Mouse (Mus musculus) retina, postnatal 7 days (tissue): ENCODE measurements at regions not wholly inside any gene's neighbourhood (a gene's known extent, or its start where the extent isn't known, plus 50 kb on each side); places are given as distances from the start of the nearest gene placed in this dataset.

Experiments used
- DNase-seq: peaks from one replicate; pipeline ENCODE4 v3.0.0-alpha.2; 2012; ENCODE audit warnings: low read depth, low spot score

- DNase-seq, result no peak
Observed at GRCm38 (mm10) chr2:46468936-46469629, 1351.9 kb upstream of the Zeb2 start.

GRCm38 (mm10) chr2:46465389-46465788, 1348.2 kb upstream of the Zeb2 start:
- no peak for DNase-seq

GRCm38 (mm10) chr2:46464913-46465312, 1347.7 kb upstream of the Zeb2 start:
- no peak for DNase-seq

GRCm38 (mm10) chr2:46462670-46463069, 1345.5 kb upstream of the Zeb2 start:
- no peak for DNase-seq

- DNase-seq, result no peak
Observed at GRCm38 (mm10) chr2:46450698-46451097, 1333.5 kb upstream of the Zeb2 start.

- no peak for DNase-seq
Observed at GRCm38 (mm10) chr2:46445306-46445705, 1328.1 kb upstream of the Zeb2 start.

GRCm38 (mm10) chr2:46443686-46444180, 1326.5 kb upstream of the Zeb2 start:
- DNase-seq, result no peak

- no peak for DNase-seq
Observed at GRCm38 (mm10) chr2:46443061-46443685, 1326.0 kb upstream of the Zeb2 start.

- no peak for DNase-seq
Observed at GRCm38 (mm10) chr2:46442576-46442975, 1325.4 kb upstream of the Zeb2 start.

- no peak for DNase-seq
Observed at GRCm38 (mm10) chr2:46441927-46442326, 1324.7 kb upstream of the Zeb2 start.

GRCm38 (mm10) chr2:46441348-46441747, 1324.2 kb upstream of the Zeb2 start:
- no peak for DNase-seq

- no peak for DNase-seq
Observed at GRCm38 (mm10) chr2:46440038-46440437, 1322.8 kb upstream of the Zeb2 start.

GRCm38 (mm10) chr2:46418281-46418680, 1301.1 kb upstream of the Zeb2 start:
- DNase-seq, result no peak

- DNase-seq, result no peak
Observed at GRCm38 (mm10) chr2:46402373-46403114, 1285.3 kb upstream of the Zeb2 start.

GRCm38 (mm10) chr2:46394161-46394560, 1277.0 kb upstream of the Zeb2 start:
- no peak for DNase-seq

- no peak for DNase-seq
Observed at GRCm38 (mm10) chr2:46372847-46373461, 1255.8 kb upstream of the Zeb2 start.

- DNase-seq, result no peak
Observed at GRCm38 (mm10) chr2:46371755-46372154, 1254.6 kb upstream of the Zeb2 start.

- DNase-seq, result no peak
Observed at GRCm38 (mm10) chr2:46370949-46371348, 1253.8 kb upstream of the Zeb2 start.

- DNase-seq, result no peak
Observed at GRCm38 (mm10) chr2:46368882-46369281, 1251.7 kb upstream of the Zeb2 start.

GRCm38 (mm10) chr2:46366135-46366485, 1248.9 kb upstream of the Zeb2 start:
- no peak for DNase-seq

GRCm38 (mm10) chr2:46365428-46366134, 1248.4 kb upstream of the Zeb2 start:
- no peak for DNase-seq
